Mouse (Mus musculus) heart, embryonic 13.5 days (tissue): ENCODE measurements around the gene Cds2. TPM values are rescaled to one million over a fixed set of nuclear protein-coding genes. Genes with fewer than 3 reads are reported as not detected.
"Not testable (repeated sequence)": the region's sequence is repeated elsewhere in the genome, so short reads cannot be mapped to it uniquely, and the experiment has no call there.

Experiments used
- ATAC-seq: fragments of 200-750 bp; cut with Nextera tagmentation; 2 replicates; pipeline ENCODE4 v1.8.0; 2017; ENCODE audit warnings: moderate TSS enrichment; ENCODE audit not compliant: insufficient number of reproducible peaks, low FRiP score, low TSS enrichment; ENCODE audit errors: extremely low read depth
- H3K27ac ChIP-seq: fragments of 300-500 bp; sonication (generic); replicated peaks from 2 replicates; pipeline ENCODE4 v1.5.1; 2015; ENCODE audit warnings: moderate library complexity, mild to moderate bottlenecking, inconsistent platforms
- H3K27me3 ChIP-seq: fragments of 300-500 bp; sonication (generic); replicated peaks from 2 replicates; pipeline ENCODE4 v1.6.1; 2015; ENCODE audit warnings: mild to moderate bottlenecking, inconsistent platforms
- H3K36me3 ChIP-seq: fragments of 300-500 bp; sonication (generic); 2 replicates; pipeline ENCODE4 v1.6.1; 2015; ENCODE audit warnings: mild to moderate bottlenecking, inconsistent platforms
- H3K4me1 ChIP-seq: fragments of 300-500 bp; sonication (generic); 2 replicates; pipeline ENCODE4 v1.6.1; 2015; ENCODE audit warnings: inconsistent platforms
- H3K4me2 ChIP-seq: fragments of 300-500 bp; sonication (generic); 2 replicates; pipeline ENCODE4 v1.6.1; 2015; ENCODE audit warnings: inconsistent platforms, mild to moderate bottlenecking, moderate library complexity
- H3K4me3 ChIP-seq: fragments of 300-500 bp; sonication (generic); 2 replicates; pipeline ENCODE4 v1.5.1; 2015; ENCODE audit warnings: moderate library complexity, mild to moderate bottlenecking, inconsistent platforms
- H3K9ac ChIP-seq: fragments of 300-500 bp; sonication (generic); 2 replicates; pipeline ENCODE4 v1.6.1; 2015; ENCODE audit warnings: inconsistent platforms, mild to moderate bottlenecking, moderate library complexity
- H3K9me3 ChIP-seq: fragments of 300-500 bp; sonication (generic); 2 replicates; pipeline ENCODE4 v1.6.1; 2016; ENCODE audit warnings: inconsistent platforms
- WGBS: fragments of 180-500 bp; shearing (Covaris S2); methylation state at CpG from one replicate; pipeline ENCODE4 v1.1.7; 2015; ENCODE audit warnings: mixed read lengths; 5-methylcytosine and 5-hydroxymethylcytosine counted together
- polyA plus RNA-seq: library from polyadenylated mRNA; unstranded; fragments of >200 nt; fragmentation: Nextera tagmentation; extraction: Ambion mirVana; gene quantifications from 2 replicates; pipeline ENCODE4 v1.2.1, GENCODE M21; 2015

The Cds2 gene
- polyA plus RNA-seq: 14.9 and 15.4 TPM in 2 replicates

- under 1% methylated on average over 48 of the region's 49 CpGs for WGBS
- Histone ChIP-seq H3K27me3 (no peaks in the 10 kb centered on the region), H3K27ac (peak within 1 kb of the TSS; percentile 82), H3K36me3 (no peaks in the 10 kb centered on the region), H3K4me1 (peaks cover 29% of the 10 kb centered on the region), H3K9ac (peak within 1 kb of the TSS; percentile 95), H3K9me3 (no peaks in the 10 kb centered on the region), H3K4me3 (peak within 1 kb of the TSS; percentile 92), H3K4me2 (peak within 1 kb of the TSS; percentile 78)
- ATAC-seq: peak; percentile 99
Observed at GRCm38 (mm10) chr2:132262879-132263398, at the start of gene Cds2. Gene Cds2 (plus strand): TSS chr2:132263148.

- peak overlapping the region; percentile 33; the same call in 1 of the 2 replicates for H3K27ac ChIP-seq
- no peak overlapping the region for H3K9ac ChIP-seq
- H3K9me3 ChIP-seq: no peaks in the 10 kb centered on the region
- H3K4me3 ChIP-seq: no peak overlapping the region
- H3K36me3 ChIP-seq: no peaks in the 10 kb centered on the region
- H3K4me1 ChIP-seq: peaks cover 10% of the 10 kb centered on the region
- no peaks in the 10 kb centered on the region for H3K27me3 ChIP-seq
- peak overlapping the region; percentile 21; the same call in 1 of the 2 replicates for H3K4me2 ChIP-seq
- 39% methylated on average over 11 of the region's 11 CpGs for WGBS
- ATAC-seq: no peak
Observed at GRCm38 (mm10) chr2:132221611-132222073, 41.3 kb upstream of the Cds2 start.

GRCm38 (mm10) chr2:132224359-132224758, 38.6 kb upstream of the Cds2 start:
- H3K4me3 ChIP-seq: no peak overlapping the region
- WGBS: 72% methylated on average over 4 of the region's 4 CpGs
- no peaks in the 10 kb centered on the region for H3K36me3 ChIP-seq
- ATAC-seq: no peak
- peaks cover 8% of the 10 kb centered on the region; the same call in 1 of the 2 replicates for H3K9me3 ChIP-seq
- peaks cover 10% of the 10 kb centered on the region for H3K4me1 ChIP-seq
- no peak overlapping the region for H3K4me2 ChIP-seq
- no peaks in the 10 kb centered on the region for H3K27me3 ChIP-seq
- H3K9ac ChIP-seq: no peak overlapping the region
- H3K27ac ChIP-seq: no peak overlapping the region

- H3K4me2 ChIP-seq: no peak overlapping the region
- H3K27ac ChIP-seq: no peak overlapping the region
- no peak overlapping the region for H3K4me3 ChIP-seq
- 0 out of 2 replicates have a peak, but pooled peaks cover 2% of the 10 kb centered on the region for H3K9me3 ChIP-seq
- H3K9ac ChIP-seq: no peak overlapping the region
- no peaks in the 10 kb centered on the region for H3K4me1 ChIP-seq
- no peaks in the 10 kb centered on the region for H3K36me3 ChIP-seq
- no peak for ATAC-seq
- H3K27me3 ChIP-seq: no peaks in the 10 kb centered on the region
- 91% methylated on average over 3 of the region's 3 CpGs for WGBS
Observed at GRCm38 (mm10) chr2:132232413-132232945, 30.5 kb upstream of the Cds2 start.

DNA sequence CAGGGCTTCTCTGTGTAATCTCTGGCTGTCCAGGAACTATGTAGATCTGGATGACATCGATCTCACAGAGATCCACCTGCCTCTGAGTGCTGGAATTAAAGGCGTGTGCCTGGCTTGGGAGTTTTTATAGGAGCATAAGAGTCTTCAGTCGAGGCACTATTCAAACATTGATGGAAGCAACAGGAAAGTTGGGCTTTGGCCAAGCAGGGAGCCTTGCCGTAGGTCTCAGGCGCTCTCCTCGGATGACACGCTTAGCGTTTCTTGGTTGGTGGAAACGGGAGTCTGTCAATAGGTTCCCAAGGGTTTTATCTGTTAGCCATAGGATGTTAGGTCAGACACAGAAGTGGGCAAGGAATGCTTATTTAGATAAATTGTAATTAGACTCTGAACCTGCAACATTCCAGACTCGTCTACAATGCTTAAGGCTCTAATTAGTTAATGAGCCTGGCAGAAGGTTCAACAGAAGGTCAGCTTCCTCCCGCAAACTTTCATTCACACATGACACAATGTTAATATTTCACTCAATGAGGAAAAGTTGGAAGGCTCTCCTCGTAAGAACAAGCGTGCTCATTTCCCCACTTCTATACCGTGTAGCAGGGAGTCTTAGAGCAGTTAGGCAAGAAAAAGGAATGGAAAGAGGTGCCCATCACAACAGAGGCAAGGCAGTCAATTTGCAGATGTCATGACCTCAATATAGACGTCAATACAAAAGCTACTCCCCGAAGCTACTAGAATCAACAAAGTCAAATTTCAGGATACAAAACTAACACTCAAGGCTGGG, 28.8 kb upstream of the Cds2 start:
- H3K9me3 ChIP-seq: no peaks in the 10 kb centered on the region
- H3K36me3 ChIP-seq: no peaks in the 10 kb centered on the region
- H3K9ac ChIP-seq: no peak overlapping the region
- no peaks in the 10 kb centered on the region for H3K27me3 ChIP-seq
- no peak overlapping the region for H3K4me2 ChIP-seq
- 66% methylated on average over 16 of the region's 16 CpGs for WGBS
- H3K4me3 ChIP-seq: no peak overlapping the region
- no peaks in the 10 kb centered on the region for H3K4me1 ChIP-seq
- ATAC-seq: no peak
- H3K27ac ChIP-seq: no peak overlapping the region

DNA sequence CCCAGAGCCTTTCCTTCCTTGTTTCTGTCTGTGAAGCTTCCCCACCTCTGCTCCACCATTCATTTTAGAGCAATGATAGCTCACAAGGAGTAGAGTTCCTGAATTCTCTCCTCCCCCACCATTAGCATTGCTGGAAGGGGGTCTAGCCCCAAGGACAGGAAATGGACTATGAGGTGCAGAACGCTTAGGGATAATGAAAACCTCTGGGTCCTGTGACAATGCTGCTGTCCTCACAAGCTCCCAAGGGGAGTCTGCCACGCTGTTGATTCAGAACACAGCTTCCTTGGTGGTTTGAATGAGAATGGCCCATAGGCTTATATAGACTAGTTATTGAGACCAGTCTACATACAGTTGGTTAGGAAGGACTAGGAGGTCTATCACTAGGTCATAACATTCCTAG, 27.7 kb upstream of the Cds2 start:
- no peak for ATAC-seq
- Histone ChIP-seq H3K27ac (no peak overlapping the region), H3K36me3 (no peaks in the 10 kb centered on the region), H3K4me2 (no peak overlapping the region), H3K27me3 (no peaks in the 10 kb centered on the region), H3K9me3 (no peaks in the 10 kb centered on the region), H3K9ac (no peak overlapping the region), H3K4me1 (no peaks in the 10 kb centered on the region), H3K4me3 (no peak overlapping the region)
- 42% methylated on average over 2 of the region's 2 CpGs for WGBS

DNA sequence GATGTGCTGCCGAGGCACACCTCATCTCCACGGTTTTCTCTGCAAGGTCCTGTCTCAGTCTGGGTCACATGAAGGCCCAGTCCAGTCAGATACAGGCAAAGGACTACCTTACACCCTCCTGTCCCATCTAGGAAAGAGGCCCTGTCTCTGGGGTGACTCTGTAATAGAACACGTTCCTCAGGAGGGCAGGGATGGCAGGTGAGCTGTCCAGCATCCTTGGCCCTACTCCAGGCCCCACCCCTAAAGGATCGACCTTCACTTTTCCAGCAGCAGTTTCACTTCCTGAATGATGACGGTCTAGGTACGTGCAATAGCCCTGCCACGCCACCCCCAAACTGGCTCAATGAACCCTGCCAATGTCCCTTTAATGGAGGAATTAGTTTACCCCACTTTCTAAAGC, 27.0 kb upstream of the Cds2 start:
- WGBS: 65% methylated on average over 7 of the region's 7 CpGs
- H3K27me3 ChIP-seq: no peaks in the 10 kb centered on the region
- H3K4me1 ChIP-seq: no peaks in the 10 kb centered on the region
- H3K4me3 ChIP-seq: no peak overlapping the region
- peaks cover 4% of the 10 kb centered on the region; the same call in 1 of the 2 replicates for H3K36me3 ChIP-seq
- no peak overlapping the region for H3K9ac ChIP-seq
- no peak for ATAC-seq
- H3K4me2 ChIP-seq: no peak overlapping the region
- no peaks in the 10 kb centered on the region for H3K9me3 ChIP-seq
- no peak overlapping the region for H3K27ac ChIP-seq

DNA sequence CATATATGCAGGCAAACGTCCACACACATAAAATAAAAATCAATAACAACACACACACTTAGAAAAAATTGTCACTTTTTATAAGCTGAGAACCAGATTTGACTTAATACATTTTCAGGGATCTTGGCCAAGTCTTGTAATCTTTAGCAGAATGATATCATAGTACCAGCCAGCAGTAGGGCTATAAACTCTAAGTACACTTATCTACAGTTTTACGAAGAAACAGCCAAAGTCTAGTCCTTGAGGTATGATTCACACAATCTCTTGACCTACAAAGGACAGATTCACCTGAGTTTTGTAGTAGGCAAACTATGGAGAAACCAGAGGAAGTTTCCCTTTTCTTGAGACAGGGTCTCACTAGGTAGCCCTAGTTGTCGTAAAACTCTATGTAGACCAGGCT, 23.5 kb upstream of the Cds2 start:
- H3K27ac ChIP-seq, H3K27me3 ChIP-seq, H3K4me3 ChIP-seq, H3K4me2 ChIP-seq, H3K9ac ChIP-seq, H3K9me3 ChIP-seq, ATAC-seq, H3K4me1 ChIP-seq: not testable (repeated sequence)
- 80% methylated on average over 3 of the region's 3 CpGs for whole genome bisulfite sequencing
- H3K36me3 ChIP-seq: peaks cover 33% of the 10 kb centered on the region

- H3K4me2 ChIP-seq, H3K27me3 ChIP-seq, ATAC-seq, H3K9me3 ChIP-seq, H3K9ac ChIP-seq, H3K4me1 ChIP-seq, H3K4me3 ChIP-seq, H3K27ac ChIP-seq: not testable (repeated sequence)
- 27% methylated on average over 8 of the region's 10 CpGs for WGBS
- H3K36me3 ChIP-seq: peaks cover 42% of the 10 kb centered on the region
Observed at GRCm38 (mm10) chr2:132240457-132240856, 22.5 kb upstream of the Cds2 start.

DNA sequence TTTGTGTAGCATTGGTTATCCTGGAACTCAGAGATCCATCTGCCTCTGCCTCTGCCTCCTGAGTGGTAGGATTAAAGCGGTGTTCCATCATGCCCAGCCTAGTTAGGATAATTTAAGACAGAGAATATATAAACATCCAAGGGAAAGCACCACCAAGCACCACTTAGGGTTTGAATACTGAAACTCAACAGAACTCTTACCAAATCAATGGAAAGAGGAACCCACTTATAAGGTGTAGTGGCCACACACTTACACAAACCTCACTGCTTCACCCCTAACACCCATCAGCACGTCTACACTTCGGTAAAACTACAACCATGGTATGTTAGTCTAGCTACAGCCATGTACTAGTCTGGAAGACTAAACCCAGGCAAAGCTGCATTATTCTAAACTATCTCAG, 19.6 kb upstream of the Cds2 start:
- H3K4me1 ChIP-seq: peaks cover 16% of the 10 kb centered on the region
- H3K9ac ChIP-seq: no peak overlapping the region
- WGBS: 94% methylated on average over 3 of the region's 3 CpGs
- H3K4me3 ChIP-seq: no peak overlapping the region
- no peaks in the 10 kb centered on the region for H3K9me3 ChIP-seq
- H3K4me2 ChIP-seq: no peak overlapping the region
- no peak overlapping the region for H3K27ac ChIP-seq
- H3K27me3 ChIP-seq: no peaks in the 10 kb centered on the region
- peaks cover 52% of the 10 kb centered on the region for H3K36me3 ChIP-seq
- ATAC-seq: no peak

- Histone ChIP-seq H3K4me1 (peaks cover 49% of the 10 kb centered on the region), H3K9me3 (no peaks in the 10 kb centered on the region), H3K36me3 (peaks cover 64% of the 10 kb centered on the region), H3K27me3 (no peaks in the 10 kb centered on the region), H3K4me3 (peak within 1 kb of the TSS; percentile 61), H3K9ac (peak within 1 kb of the TSS; percentile 91), H3K27ac (peak within 1 kb of the TSS; percentile 84), H3K4me2 (peak within 1 kb of the TSS; percentile 92)
- 5% methylated on average over 50 of the region's 50 CpGs for WGBS
- peak; percentile 88 for ATAC-seq
Observed at GRCm38 (mm10) chr2:132247539-132248313, 15.2 kb upstream of the Cds2 start, which contains the start of gene Tmem230. Gene Tmem230 (minus strand): TSS chr2:132247807.
